Mouse (Mus musculus) kidney, postnatal 25 days (tissue): ENCODE measurements around the gene Sema4c.

Source experiments
- DNase-seq, 2 experiments: peaks; one replicate each; pipeline ENCODE4 v3.0.0; 2021; ENCODE audit warnings: mixed read lengths in 2 of 2

Gene Sema4c

GRCm38 (mm10) chr1:36533546-36533945 lies 24.6 kb downstream of the Sema4c start:
- DNase-seq: no peak

DNA sequence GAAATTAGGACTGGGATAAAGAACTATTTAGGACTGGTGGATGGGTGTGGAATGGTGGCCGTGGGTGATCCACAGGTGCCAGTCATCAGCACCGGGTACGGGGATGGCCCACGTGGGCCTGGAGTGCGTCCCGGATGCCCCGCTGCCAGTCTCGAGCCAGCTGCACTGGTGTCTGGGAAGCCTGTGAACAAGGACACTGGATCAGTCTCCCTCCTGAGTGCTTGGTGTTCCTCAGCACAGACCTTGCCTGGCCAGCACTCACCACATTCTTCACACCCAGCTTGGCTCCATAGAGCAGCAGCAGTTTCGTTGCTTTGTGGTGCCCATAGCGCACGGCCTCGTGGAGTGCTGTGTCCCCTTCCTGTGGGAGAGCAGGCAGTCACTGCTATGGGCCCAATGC lies 26.7 kb downstream of the Sema4c start:
- DNase-seq: no peak

GRCm38 (mm10) chr1:36530962-36531361 lies 27.2 kb downstream of the Sema4c start:
- no peak for DNase-seq

DNA sequence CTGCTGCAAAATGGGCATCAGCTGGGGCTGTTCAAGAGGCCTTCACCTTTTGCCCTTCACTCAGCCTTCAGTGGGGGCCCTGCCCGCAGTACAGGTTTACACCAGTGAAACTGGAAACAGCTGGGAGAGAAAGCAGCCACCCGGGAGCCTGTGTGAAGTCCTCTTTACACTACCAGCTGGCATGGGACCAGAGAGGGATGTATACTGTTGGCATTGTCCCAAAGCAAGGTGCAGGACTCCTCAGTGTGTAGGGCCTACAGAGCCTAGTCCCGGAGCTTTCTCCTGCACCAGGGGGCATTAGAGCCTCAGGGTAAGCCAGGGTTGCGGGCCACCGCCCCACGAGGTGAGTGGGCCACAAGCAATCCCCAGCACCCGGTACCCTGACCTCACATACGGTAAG lies 27.7 kb downstream of the Sema4c start:
- DNase-seq: peak in 1 of 2 experiments; percentile 30

- DNase-seq: no peak
Measured at GRCm38 (mm10) chr1:36529875-36530274, 28.3 kb downstream of the Sema4c start.

GRCm38 (mm10) chr1:36529274-36529673 lies 28.9 kb downstream of the Sema4c start:
- DNase-seq: no peak

- DNase-seq: no peak
Measured at GRCm38 (mm10) chr1:36528351-36528750, 29.8 kb downstream of the Sema4c start.

DNA sequence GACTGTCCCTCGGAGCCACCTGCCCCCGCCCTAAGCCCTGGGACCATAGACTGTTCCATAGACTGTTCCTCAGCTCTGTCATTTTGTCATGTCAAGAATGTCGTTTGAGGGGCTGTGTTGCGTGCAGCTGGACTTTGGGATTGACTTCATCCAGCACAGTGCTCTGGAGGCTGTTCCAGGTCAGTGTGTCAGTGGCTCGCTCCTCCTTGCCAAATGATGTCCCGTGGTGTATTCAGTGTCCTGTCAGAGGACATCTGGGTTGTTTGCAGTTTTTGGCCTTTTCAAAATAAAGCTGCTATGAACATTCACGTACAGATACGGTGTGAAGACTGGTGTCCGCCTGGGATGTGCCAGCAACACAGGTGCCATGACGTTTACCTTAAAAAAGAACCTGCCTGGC lies 31.2 kb downstream of the Sema4c start:
- no peak for DNase-seq

GRCm38 (mm10) chr1:36525774-36526173 lies 32.4 kb downstream of the Sema4c start:
- DNase-seq: no peak

- no peak for DNase-seq
Measured at GRCm38 (mm10) chr1:36524058-36524457, 34.1 kb downstream of the Sema4c start.

DNA sequence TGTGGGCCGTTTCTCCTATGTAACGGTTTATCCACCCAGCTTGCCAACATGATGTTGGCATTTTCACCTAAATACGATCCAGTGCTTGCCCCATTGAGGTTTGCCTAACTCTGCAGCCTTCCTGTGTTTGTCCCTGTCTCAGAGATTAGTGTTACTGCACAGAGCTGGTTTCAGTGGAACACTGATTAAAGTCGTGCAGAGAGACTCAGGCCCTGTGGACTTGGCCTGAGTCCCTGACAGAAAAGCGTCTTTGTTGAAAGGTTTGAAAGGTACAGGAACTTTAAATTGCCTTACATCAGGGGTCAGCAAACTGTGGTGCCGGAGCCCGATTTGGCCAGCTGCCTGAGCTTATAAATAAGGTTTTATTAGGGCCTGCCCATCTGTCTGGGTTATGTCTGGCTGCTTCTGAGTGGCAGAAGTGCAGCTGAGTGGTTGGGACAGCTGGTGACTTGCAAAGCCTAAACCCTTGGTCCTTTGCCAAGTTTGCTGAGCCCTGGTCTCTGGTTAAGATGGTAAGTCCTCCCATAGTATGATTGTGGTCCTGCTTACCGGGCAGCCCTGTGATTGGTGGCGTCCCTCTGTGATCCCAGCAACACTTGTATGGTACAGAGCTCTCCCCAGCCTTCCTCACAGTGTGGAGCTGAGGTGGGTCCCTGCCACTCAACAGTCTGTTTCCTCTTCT lies 34.7 kb downstream of the Sema4c start:
- DNase-seq: no peak

GRCm38 (mm10) chr1:36522210-36522609 lies 35.9 kb downstream of the Sema4c start:
- DNase-seq: no peak

- no peak for DNase-seq
Measured at GRCm38 (mm10) chr1:36519626-36520025, 38.5 kb downstream of the Sema4c start.

- no peak for DNase-seq
Measured at GRCm38 (mm10) chr1:36518259-36518658, 39.9 kb downstream of the Sema4c start.

DNA sequence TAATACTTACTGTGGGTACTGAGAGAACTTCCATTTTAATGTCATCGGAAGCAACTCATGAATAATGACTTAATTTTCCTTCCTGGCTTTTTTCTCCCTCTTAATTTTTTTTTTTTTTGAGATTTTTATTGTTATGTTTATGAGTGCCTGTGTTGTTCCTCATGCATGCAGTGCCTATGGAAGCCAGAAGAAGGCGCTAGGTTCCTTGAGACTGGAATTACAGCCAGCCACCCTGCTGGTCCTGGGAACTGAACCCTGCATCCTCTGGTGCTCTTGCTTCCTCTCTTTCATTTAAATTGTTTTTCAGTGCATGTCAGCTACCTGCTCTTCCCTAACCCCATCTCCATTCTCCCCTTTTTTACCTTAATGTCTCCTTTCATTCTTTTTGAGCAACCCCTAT lies 44.4 kb downstream of the Sema4c start:
- DNase-seq: peak in 1 of 2 experiments; percentile 59

GRCm38 (mm10) chr1:36513310-36513709 lies 44.8 kb downstream of the Sema4c start:
- DNase-seq: peak in 1 of 2 experiments; percentile 23

DNA sequence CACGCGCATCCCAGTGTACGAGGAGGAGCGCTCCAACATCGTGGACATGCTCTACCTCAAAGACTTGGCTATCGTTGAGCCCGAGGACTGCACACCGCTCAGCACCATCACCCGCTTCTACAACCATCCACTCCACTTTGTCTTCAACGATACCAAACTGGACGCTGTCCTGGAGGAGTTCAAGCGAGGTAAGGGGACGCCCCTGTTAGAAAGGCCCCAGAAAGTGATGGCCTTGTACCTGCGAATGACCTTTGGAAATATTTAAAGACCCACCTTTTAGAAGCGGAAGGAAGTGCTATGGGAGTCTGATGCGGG lies 45.2 kb downstream of the Sema4c start:
- no peak for DNase-seq

GRCm38 (mm10) chr1:36512089-36512965 lies 45.8 kb downstream of the Sema4c start:
- DNase-seq: peak in 1 of 2 experiments; percentile 68

DNA sequence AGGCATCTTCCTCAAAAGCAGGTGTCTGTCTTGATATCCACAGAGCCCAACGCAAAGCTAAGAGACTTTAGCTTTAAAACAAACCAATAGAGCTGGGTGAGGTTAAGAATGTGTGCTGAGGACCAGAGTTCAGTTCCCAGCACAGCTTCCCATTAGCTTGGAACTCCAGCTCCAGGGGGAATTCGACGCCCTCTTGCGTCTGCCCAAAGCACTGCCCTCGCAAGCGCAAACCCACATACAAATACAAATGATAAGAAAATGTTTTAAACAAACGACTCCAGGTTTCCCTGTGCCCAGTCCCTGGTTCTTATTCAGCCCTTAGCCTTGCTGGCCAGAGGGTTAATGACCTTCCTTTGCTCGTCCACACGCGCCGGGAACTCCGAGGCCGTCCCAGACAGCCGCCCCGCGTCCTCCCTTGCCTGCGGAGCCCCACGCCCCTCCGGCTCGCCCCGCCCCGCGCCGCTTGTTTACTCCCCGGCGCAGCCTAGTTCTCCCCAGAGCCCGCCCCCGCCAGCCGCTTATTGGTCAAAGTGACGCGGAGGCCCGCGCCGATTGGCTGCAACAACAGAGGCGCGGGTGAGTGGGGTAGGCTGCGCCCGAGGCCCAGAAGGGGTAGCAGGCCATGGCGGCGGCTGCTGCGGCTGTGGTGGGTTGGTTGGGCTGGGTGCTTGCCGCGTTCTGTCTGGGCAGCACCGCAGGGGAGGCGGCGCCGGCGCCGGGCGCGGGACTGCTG lies 46.7 kb downstream of the Sema4c start, which contains the start of gene Cnnm3:
Gene Cnnm3, plus strand, starts transcription at position 579 of the 733 bp plus-strand sequence.
- peak; percentile 99 to 100 for DNase-seq

DNA sequence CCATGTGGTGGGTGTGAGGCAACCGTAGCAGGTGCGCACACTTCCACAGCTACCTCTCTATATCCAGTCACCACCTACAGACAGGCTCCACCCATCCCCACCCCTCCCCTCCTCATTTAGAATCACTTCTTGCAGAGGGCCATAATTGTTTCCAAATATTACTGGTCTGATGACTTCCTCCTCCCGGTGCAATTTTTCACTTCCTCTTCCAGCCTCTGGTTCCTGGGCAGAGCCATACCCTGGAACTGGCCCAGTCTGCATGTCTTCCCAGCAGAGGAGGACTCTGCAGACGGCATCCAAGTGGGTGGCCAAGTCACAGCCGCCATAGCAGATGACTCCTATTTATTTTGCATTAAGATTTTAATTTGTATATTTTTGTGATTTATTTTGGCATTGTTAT lies 49.9 kb downstream of the Sema4c start:
- no peak for DNase-seq

DNA sequence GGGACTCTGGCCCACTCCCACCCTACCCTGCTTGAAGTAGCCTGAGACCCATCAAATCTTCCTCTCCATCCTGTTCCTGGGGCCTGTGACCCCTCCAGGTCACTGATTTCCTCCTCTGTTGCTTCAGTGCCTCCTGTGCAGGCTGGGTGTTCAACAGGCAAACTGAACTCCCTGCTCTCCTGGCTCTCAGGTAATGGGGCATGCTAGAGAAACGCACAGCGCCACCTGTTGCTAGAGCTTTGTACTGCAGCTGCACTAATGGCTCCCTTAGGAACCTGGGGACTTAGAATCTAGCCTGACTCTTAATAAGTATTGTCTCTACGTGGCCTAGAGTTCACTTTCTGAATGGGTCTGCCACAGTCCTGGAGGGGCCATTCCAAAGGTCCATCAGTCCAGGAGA lies 56.9 kb downstream of the Sema4c start:
- DNase-seq: peak; percentile 80 to 90
